Mouse (Mus musculus) layer of hippocampus, adult 8-10 months (tissue): ENCODE measurements at regions not wholly inside any gene's neighbourhood (a gene's known extent, or its start where the extent isn't known, plus 50 kb on each side); places are given as distances from the start of the nearest gene placed in this dataset.

ENCODE experiments used
- DNase-seq, 2 experiments: peaks; one replicate each; pipeline ENCODE4 v3.0.0; 2022; ENCODE audit warnings: low spot score in 2 of 2

DNA sequence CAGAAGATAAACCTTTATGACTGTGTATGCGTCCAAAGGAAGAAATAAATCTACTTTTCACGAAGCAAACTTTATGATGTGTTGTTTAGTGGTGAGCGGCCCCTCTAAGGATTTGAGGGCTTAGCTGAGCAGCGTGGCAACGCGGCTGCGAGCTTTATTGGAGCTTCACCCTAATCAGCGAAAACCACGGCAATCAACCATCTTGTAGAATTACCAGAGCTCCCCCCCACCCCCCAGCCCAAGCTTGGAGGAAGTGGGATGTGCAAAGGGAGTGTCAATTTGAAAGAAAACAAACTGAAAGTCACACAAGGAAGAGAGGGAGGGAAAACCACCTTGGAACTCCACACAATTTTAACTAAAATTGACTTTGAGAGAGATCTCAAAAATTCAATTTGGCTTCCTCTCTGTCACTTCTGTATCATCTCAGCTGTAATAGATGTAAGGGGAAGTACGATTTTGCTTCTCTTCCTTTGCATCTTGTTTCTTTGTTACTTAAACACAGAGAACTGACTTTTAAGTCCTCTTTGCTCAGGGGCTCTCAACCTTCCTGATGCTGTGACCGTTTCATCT is 229.1 kb upstream of the Satb1 start:
- DNase-seq, result no peak

DNA sequence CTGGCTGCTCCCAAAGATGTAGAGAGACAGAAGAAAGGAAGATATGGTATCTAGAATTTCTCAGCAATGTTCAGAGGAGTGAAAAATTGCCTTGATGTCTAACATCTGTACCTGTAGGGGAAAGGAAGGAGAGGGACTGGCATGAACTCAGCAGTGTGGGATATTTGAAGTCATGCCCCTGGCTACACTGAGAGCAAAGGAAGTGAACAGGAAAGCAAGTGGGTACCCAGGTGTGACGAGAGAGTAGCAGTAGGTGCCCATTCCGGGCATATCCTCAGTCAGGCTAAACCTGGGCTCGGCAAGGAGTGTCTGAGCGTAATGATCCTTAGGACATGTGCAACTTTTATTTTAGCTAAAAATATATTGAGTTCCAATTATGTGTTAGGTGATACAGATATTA is 203.4 kb upstream of the Satb1 start:
- no peak for DNase-seq

DNA sequence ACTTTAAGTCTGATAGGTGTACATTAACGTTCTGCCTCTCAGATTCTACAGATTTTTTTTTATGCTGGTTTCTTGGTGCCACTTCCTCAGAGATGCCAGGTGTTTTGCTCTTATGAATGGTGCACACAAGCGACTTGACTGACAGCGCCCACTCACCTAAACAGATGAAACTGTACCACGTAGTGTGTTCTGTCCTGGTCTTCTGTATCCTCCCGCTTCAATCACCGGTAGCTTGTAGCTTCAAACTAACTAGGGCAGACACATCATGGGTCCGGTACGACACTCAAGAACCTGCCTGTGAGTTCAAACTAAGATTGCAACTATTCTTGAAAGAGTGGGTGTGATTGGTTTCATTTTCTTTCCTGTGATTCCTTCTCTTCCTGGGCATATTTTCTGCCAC is 198.0 kb upstream of the Satb1 start:
- DNase-seq, result no peak

DNA sequence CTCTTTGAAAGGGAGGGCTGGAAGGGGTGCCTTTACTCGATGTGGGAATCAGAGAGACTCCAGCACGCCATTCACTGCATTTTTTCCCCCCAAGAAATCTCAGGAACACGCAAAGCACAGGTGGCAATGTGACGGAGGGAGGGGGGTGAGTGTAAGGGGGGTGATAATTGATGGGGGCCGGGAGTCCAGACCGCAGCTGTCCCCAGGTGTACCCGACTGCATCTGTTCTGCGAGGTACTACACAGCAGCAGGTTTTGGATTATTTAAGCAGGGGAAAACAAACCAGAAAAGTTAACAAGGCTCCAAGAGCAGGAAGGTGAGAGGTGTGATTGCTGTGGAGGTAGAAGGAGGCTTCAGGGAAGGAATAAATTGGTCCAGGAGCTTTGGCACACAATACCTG is 153.8 kb upstream of the Satb1 start:
- DNase-seq, result no peak

DNA sequence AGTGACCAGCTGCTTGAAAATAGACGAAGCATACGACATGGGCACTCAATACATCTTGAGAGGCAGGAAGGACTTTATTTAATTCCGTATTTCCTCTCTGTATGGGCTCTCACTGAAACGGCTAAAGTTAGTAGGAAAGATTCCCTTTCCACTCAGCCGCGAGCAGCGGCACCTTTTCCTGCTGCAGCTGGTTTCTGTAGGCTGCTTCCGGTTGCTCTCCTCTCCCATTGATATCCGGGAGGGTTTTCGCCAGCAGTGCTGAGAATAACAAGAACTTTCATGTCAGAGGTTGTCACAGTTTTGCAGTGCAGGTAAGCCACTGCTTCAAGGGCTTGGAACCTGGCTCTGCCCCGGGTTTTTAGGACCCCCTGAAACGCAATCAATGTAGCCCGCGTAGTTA is 153.1 kb upstream of the Satb1 start:
- no peak for DNase-seq

DNA sequence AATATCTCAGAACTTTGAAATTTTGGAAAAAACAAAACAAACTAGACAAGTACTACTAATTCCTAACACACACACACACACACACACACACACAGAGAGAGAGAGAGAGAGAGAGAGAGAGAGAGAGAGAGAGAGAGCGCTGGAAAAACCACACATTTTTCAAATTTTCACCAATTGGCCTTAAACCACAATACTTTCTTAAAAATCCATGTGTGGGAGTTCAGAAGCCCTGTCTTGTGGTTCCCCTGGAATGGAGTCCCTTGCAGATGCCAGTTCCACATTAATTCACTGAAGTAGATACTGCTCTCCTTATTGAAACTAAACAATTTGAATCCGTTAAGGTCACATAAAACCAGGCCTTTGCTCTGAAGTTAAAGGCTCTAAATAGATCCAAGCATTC is 146.0 kb upstream of the Satb1 start:
- DNase-seq, result no peak

DNA sequence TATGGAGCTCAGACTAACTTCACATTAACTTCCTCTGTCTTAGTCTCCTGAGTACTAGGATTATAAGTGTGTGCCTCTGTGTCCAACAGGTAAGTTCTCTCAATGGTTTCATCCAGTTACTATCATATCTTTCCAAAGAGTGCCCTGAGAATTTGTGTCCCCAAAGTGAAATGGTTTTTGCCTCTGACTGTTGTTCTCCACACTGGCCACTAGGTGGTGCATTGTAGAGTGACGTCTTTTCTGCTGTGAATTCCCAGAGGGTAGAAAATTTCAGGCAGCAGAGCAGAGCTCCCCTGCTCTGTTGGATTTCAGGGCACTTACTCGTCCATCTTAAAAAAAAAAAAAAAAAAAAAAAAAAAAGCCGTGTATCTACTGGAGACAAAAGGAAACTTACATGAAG is 138.4 kb upstream of the Satb1 start:
- DNase-seq, result no peak

DNA sequence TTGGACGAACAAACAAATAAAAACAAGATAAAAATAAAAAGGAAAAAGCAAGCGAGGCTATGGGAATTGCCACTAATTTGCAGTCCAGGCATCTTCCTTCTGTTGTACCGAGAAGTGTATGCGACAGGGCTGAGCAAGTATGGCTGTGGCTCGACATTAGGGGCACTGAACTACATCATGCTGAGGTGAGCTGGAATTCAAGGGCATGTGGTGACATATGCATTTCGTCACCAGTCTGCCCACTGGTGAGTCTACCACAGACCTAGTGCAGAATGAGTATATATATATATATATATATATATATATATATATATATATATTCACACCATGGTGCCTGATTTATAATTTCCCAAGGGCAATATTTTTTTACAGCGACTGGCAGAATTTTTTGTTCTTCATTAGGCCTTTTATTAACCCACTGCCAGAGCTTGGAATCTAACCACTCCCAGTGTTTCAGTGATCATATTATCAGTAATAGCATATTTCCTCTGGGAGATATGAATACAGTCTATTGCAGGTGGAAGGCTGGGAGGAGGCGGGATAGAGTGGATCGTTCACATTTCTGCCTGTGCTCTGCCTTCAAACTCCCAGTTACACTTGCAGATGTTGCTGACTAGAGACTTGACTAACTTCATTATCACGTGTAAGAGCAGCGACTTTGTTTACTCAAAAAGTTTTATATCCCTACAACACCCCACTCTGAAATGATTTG is 133.6 kb upstream of the Satb1 start:
- no peak for DNase-seq

DNA sequence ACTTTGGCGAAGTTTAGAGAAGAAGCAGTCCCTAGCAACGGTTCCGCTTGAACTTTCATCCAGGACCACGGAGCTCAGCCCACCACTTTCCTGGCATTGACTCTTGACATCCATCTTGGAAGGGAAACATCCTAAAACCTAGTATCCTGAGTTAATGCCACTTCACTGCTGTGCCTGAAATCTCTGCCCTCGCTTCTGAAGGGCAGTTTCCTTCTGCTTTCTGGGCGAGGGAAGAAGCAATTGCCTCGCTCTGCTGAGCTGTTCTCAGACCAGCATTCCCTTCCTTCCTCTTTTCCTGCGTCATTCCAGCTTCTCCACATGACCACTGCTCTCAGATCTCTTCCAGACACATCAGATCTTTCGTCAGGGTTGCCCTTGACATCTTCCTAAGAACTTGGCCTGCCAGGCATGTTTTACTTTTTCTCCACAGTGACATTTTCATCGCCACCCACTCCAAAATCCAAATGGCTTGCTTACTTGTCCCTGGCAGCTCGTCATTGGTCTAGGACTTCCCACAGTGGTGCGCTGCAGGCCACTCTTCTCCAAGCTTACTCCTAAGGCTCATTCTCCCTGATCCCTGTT is 129.5 kb upstream of the Satb1 start:
- no peak for DNase-seq

DNA sequence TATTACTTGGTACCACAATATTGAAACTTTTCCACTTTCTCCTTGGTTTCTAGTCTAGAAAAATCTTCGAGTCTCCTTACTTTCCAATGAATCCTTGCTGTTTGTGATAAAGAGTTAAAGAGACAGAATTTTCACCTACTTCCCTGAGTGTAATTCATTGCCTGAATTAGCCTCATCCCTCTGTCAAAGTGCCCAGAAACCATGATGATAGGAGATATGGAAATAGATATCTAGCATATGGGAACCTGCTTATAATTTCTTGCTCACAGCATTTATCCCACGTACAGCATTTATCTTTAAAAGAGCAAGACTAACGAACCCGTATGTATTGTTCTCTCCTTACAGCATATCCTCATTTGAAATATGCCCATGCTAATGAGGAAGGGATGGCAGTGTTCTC is 128.2 kb upstream of the Satb1 start:
- no peak for DNase-seq

DNA sequence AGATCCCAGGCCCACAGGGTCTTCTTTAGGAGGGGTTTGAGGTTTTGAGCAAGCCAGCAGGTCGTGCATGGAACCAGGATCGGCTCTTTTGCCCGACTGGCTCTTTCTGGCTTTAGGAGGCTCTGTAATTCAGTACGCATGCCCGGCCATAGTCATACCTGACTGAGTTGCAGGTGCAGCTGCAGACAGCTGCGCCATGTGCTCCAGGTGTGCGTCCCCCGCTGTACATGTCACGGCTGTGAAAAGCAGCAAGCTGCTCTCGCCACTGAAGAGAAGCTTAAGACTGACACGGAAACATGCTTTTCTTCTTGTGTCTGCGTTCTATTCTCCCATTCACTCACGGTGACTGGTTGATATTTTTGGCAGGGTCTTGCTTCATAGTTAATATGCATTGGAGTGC is 123.2 kb upstream of the Satb1 start:
- DNase-seq, result no peak

DNA sequence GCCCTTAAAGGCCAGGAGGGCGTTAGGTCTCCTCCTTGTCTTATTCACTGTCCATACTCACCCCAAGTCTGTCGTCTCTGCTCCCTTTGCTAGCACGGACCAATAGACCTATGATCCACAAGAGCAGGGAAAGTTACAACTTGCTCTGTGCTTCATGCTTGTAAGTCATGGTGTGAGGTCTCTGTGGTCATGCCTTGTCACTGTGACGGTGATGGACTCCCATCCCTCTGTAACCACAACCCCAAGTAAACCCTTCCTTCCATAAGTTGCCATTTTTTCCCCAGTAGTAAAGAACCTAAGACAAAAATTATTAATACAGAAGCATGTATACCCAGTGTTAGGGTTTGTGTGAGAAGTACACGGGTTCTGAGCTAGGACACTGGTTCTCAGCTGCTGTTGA is 104.6 kb upstream of the Satb1 start:
- DNase-seq, result no peak

DNA sequence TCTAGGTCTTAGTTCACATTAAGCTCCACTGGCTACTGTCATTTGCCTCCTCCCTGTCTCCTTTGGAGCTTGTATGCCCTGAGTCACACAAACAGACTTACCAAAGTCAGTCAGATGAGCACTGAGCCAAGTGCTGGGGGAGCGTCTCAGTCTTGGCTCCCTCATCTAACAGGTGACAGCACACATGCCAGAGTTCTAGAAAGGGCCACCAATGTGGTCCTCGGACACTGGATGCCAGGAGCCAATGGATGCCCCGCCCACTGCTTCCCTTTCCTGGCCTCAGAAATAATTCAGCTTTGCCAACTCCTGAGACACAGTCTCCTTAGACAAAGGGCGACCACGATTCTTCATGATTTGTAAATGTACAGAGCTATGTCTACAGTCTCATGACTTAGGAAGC is 103.0 kb upstream of the Satb1 start:
- DNase-seq, result no peak

DNA sequence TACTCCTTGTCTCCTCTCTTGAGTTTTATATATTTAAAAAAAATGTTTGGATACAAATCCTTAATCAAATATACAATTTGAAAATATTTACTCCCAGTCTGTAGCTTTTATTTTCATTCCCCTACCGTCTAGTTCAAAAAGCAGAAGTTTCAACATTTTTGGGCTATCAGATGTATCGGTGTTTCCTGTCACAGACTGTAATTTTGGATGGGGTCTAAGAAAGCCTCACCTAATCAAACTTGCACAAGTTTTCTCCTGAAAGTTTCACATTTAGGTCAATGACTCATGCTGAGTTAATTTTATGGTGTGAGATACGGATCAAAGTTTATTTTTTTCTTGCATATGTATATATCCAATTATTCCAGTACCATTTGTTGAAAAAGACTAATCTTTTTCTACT is 93.3 kb upstream of the Satb1 start:
- no peak for DNase-seq

DNA sequence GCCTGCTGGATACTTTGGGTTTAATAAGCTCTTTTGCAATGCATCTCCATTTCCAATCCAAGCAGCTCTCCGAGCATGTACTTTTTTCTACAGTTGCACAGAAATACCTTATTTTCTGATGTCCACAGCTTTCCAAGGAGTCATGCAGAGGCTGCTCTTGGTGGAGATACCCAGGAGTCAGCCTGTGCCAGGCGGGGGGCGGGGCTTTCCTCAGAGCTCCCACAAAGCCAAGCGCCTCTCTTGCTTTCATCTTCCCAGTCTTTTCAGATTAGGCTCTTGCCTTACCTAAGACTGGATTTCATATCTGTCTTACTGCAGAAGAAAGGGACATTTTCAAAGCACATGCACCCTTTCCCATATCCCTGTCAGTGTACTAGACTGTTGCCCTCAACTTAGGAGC is 73.9 kb upstream of the Satb1 start:
- DNase-seq, result no peak

DNA sequence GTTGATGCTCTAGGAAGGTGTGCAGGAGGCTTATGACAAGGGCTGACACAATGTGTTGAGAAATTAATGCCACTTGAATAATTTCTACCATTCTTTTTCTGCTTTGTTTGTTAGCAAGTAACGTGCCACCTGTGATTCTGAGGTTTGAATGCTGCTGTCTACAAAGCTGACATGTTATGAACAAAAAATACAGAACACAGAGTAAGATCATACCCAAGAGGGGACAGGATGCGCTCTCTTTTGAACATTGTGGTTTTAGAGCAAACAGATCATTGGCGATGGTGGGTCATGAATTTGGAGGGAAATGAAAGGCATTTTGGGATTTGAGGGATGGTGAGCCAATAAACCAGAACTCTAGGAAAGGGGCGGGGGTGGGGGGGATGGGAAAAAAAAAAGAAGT is 73.3 kb upstream of the Satb1 start:
- DNase-seq, result no peak

DNA sequence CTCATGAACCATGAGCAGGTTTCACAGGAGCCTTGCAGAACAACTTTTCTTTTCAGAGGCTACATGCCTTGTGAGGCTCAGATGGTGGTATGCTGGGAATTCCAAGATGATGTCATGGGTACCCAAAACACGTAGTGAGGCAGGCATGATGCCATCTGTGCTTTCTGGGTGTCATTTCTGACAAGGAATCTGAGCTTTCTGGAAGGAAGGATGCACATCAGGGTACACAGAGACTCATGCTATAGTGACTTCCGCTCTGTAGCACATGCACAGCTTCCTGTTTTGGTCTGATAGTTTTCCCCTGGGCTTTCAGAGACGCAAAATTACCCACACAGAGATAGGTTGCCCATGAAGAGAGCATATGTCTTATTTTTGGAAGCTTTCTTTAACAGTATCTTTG is 70.8 kb upstream of the Satb1 start:
- DNase-seq, result no peak

DNA sequence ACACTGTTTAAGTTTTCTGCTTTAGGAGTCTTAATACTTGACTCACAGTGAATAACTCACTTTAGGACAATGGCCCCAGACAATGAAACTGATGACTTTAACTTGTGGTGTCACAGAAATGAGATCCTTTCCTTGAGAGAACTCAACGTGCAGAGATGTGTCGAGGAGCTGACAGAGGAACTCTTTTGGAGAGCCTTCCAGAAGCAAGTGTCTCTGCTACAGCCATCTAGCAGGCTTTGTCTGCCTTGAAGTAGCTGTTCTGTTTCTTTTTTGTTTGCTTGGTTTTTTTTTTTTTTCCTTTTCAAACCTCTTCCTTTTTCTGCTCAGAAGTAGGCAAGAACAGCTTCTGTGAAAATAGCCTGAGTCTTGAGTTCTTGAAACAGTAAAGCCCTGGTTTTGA is 66.3 kb upstream of the Satb1 start:
- no peak for DNase-seq

DNA sequence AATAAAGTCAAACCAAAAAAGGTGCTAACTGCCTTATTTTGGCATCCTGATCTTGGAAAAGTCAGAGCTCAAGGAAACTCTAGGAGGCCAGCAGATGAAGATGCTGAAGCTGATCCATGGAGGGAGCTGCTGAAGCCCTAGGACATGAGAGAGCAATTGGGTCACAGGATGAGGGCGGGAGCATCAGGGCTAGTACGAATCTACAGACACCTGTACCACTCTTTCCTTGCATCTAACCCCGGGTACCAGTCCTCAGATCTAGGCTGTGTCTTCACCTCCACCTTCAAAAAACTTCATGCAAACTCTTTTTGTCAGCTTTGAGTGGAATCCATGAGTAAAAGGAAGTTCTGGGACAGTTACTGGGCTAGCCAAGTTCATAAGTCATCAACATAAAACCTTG is 63.1 kb upstream of the Satb1 start:
- no peak for DNase-seq

DNA sequence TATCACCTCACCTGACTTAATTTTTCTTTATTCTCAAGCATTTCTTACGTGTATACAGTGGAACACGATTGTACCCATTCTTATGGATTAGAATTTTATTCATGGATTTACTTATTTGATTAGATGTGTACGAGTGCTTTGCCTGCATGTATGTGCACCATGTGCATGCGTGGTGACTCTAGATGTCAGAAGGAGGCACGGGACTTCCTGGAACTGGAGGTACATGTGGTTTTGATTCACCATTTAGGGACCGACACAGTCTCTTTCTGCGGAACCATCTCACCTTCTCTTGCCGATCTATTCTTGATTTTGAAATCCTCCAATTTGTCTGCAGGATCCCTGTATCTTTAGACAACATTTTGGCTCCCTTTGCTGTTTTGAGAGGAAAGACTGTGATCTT is 61.2 kb upstream of the Satb1 start:
- no peak for DNase-seq

DNA sequence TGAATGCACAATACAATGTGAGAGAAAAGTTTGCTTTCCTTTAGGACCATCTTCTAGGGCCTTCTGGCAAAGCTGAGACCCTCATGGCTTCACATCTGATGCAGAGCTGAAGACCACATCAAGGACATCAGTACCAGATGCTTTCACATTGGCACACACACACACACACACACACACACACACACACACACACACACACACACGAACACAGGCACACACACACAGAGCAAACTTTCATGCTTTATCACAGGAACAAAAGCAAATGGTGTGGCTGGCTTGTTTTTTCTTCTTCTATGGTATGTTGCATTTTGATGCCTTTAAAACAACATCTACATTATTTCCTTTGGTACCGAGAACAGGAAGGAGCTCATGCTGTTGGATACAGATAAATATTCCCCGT is 59.8 kb upstream of the Satb1 start:
- no peak for DNase-seq

DNA sequence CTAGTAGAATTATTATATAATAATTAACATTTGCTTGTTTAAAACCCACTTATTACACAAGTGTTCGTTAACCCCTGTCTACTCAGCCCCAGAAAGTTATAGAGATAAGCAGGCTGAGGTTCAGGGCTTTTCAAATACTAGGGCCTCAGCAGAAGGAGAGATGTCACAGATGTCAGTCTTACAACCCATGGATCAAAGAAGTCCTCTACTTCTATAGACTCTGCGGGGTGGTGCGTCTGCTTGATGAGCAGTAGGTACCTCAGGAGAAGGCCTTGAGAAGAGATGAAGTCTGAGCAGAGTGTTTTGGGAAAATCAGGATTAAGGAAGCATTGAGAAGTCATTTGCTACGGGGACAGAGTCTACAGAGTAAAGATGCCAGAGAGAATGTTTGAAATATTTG is 59.1 kb upstream of the Satb1 start:
- DNase-seq, result no peak
